Mouse (Mus musculus) brain, embryonic 14.5 days (tissue): Measurements from ENCODE around the gene Desi1.

Experiments used
- CTCF ChIP-seq: fragments of 200-500 bp; IDR thresholded peaks from 2 replicates; pipeline ENCODE4 v1.5.1; 2012; ENCODE audit warnings: inconsistent platforms, mild to moderate bottlenecking, moderate library complexity, borderline replicate concordance; ENCODE audit not compliant: insufficient read depth, insufficient read length; ENCODE audit errors: extremely low read depth
- POLR2A ChIP-seq: fragments of 200-500 bp; IDR thresholded peaks from 2 replicates; pipeline ENCODE4 v1.6.1; 2012; ENCODE audit warnings: mild to moderate bottlenecking, inconsistent platforms, borderline replicate concordance; ENCODE audit not compliant: poor library complexity, insufficient read depth, insufficient read length, severe bottlenecking; ENCODE audit errors: extremely low read depth

- TF ChIP-seq CTCF (no peak), POLR2A (no peak)
Measured at GRCm38 (mm10) chr15:81954151-81954583, 79.5 kb downstream of the Desi1 start.
